Mouse (Mus musculus) ovary, postnatal 10 days (tissue): ENCODE results near the gene Vmn1r59.
"Not testable (repeated sequence)": the region's sequence is repeated elsewhere in the genome, so short reads cannot be mapped to it uniquely, and the experiment has no call there.

Experiments used
- DNase-seq: peaks from one replicate; pipeline ENCODE4 v3.0.0; 2022; ENCODE audit warnings: low spot score

Vmn1r59 gene

GRCm38 (mm10) chr7:5456674-5457073 is at the start of gene Vmn1r59:
Gene Vmn1r59, minus strand, starts transcription at chr7:5456774.
- DNase-seq = no peak

GRCm38 (mm10) chr7:5493856-5494255 is 37.3 kb upstream of the Vmn1r59 start, which contains the start of gene Vmn2r28:
Gene Vmn2r28, minus strand, starts transcription at chr7:5493956.
- DNase-seq = not testable (repeated sequence)

- DNase-seq = not testable (repeated sequence)
Observed at GRCm38 (mm10) chr7:5454011-5454410, 2.6 kb downstream of the Vmn1r59 start.

- no peak for DNase-seq
Observed at GRCm38 (mm10) chr7:5448627-5449026, 7.9 kb downstream of the Vmn1r59 start.

GRCm38 (mm10) chr7:5413296-5413695 is 43.3 kb downstream of the Vmn1r59 start, which contains the start of gene Vmn1r58:
Gene Vmn1r58, minus strand, starts transcription at chr7:5413396.
- not testable (repeated sequence) for DNase-seq

- DNase-seq = no peak
Observed at GRCm38 (mm10) chr7:5406201-5406600, 50.4 kb downstream of the Vmn1r59 start.
